Comparison of ENCODE assay signal across 17 mouse cellular contexts in the genomic region with DNA sequence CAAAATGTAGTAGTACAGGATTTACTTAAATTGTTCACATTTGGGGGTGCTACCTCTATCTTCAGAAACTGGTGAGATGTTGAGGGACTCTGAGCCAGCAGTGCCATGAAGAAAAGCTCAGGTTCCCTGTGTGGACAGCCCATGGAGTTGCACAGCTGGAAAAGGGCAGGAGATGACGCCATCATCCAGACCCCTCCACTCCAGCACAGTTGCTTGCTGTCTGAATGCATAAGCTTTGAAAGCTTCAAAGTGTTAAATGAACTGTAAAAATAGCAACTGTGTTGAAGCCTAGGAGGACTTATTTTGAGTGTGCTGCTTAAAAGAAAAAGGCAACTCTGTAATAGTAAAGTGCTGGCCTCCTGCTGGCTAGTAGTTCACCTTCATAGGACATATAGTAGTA.
DNase-seq lines count a peak whose midpoint lies in the region; ATAC-seq and TF ChIP-seq lines count a peak whose summit lies in the region.
"Had no signal": no experiment of that assay in that cellular context is flagged by ENCODE, and none has a peak within 500 bp of the region (broad histone marks: within the 10 kb centered on the region; RNA-seq: fewer than 3 reads in every experiment).

No protein-coding gene starts in this region.

- H3K9me3 ChIP-seq in embryonic facial prominence, embryonic 14.5 days (ENCODE audit: control insufficient read depth, low read length), result peaks cover 6% of the 10 kb centered on the region
- H3K9me3 ChIP-seq in embryonic facial prominence, embryonic 10.5 days, result peaks cover 13% of the 10 kb centered on the region
- no peaks in the 10 kb centered on the region; the same call in 1 of the 2 replicates for H3K9me3 ChIP-seq in kidney, embryonic 14.5 days (ENCODE audit: control insufficient read depth, low read length)
- H3K9me3 ChIP-seq in forebrain, embryonic 11.5 days (ENCODE audit: control insufficient read depth, low read length), result no peaks in the 10 kb centered on the region
- H3K9me3 ChIP-seq: liver, embryonic 12.5 days; lung, embryonic 15.5 days had no signal

- no peak overlapping the region for H3K4me2 ChIP-seq in embryonic facial prominence, embryonic 14.5 days (ENCODE audit: low read depth, low read length)
- no peak overlapping the region for H3K4me2 ChIP-seq in kidney, embryonic 14.5 days (replicated peaks; ENCODE audit: low read depth, low read length)
- H3K4me2 ChIP-seq in forebrain, embryonic 11.5 days (ENCODE audit: low read depth, low read length, severe bottlenecking), result no peak overlapping the region
- H3K4me2 ChIP-seq: liver, embryonic 12.5 days; lung, embryonic 15.5 days had no signal

- 46% methylated on average over 1 of the region's 1 CpGs for WGBS in embryonic facial prominence, embryonic 14.5 days
- 49% methylated on average over 1 of the region's 1 CpGs for WGBS in embryonic facial prominence, embryonic 10.5 days
- WGBS in kidney, embryonic 14.5 days, result 72% methylated on average over 1 of the region's 1 CpGs
- 81% methylated on average over 1 of the region's 1 CpGs for WGBS in kidney, adult 2 months
- 17% methylated on average over 1 of the region's 1 CpGs for WGBS in forebrain, embryonic 11.5 days

- no peak overlapping the region for H3K27ac ChIP-seq in embryonic facial prominence, embryonic 14.5 days (replicated peaks; ENCODE audit: low read depth, low read length)
- H3K27ac ChIP-seq in embryonic facial prominence, embryonic 10.5 days (replicated peaks), result no peak overlapping the region
- H3K27ac ChIP-seq in kidney, embryonic 14.5 days (ENCODE audit: low read depth, low read length), result no peak overlapping the region
- H3K27ac ChIP-seq in kidney, adult 2 months (ENCODE audit: insufficient read depth, low read depth, low read length), result no peak overlapping the region
- H3K27ac ChIP-seq in forebrain, embryonic 11.5 days (ENCODE audit: low read depth, low read length), result no peak overlapping the region
- H3K27ac ChIP-seq: heart, adult 2 months; liver, embryonic 12.5 days; lung, embryonic 15.5 days had no signal

- no peak for TF ChIP-seq CTCF in kidney, adult 2 months (conservative IDR thresholded peaks at IDR 0.05; ENCODE audit: insufficient read depth, insufficient read length, low read depth, low read length)

- H3K4me3 ChIP-seq in embryonic facial prominence, embryonic 14.5 days (ENCODE audit: low read depth, low read length), result no peak overlapping the region
- H3K4me3 ChIP-seq in embryonic facial prominence, embryonic 10.5 days, result no peak overlapping the region
- no peak overlapping the region for H3K4me3 ChIP-seq in kidney, embryonic 14.5 days (ENCODE audit: low read length)
- no peak overlapping the region for H3K4me3 ChIP-seq in kidney, adult 2 months (ENCODE audit: insufficient read depth, low read depth, low read length)
- no peak overlapping the region for H3K4me3 ChIP-seq in forebrain, embryonic 11.5 days (ENCODE audit: low read depth, low read length)
- H3K4me3 ChIP-seq: heart, adult 2 months; liver, embryonic 12.5 days; lung, embryonic 15.5 days had no signal

- H3K36me3 ChIP-seq in embryonic facial prominence, embryonic 14.5 days (ENCODE audit: control insufficient read depth, insufficient read depth, low read length), result no peaks in the 10 kb centered on the region
- H3K36me3 ChIP-seq in embryonic facial prominence, embryonic 10.5 days (replicated peaks), result no peaks in the 10 kb centered on the region; the same call in 1 of the 2 replicates
- H3K36me3 ChIP-seq in kidney, embryonic 14.5 days (ENCODE audit: control insufficient read depth, insufficient read depth, low read length), result no peaks in the 10 kb centered on the region
- H3K36me3 ChIP-seq in kidney, adult 2 months (ENCODE audit: control insufficient read depth, insufficient read depth, low read length), result no peaks in the 10 kb centered on the region
- no peaks in the 10 kb centered on the region for H3K36me3 ChIP-seq in forebrain, embryonic 11.5 days (ENCODE audit: control insufficient read depth, insufficient read depth, low read length)
- H3K36me3 ChIP-seq: liver, embryonic 12.5 days; lung, embryonic 15.5 days had no signal

- no peak overlapping the region for H3K9ac ChIP-seq in embryonic facial prominence, embryonic 14.5 days (ENCODE audit: low read depth, low read length)
- no peak overlapping the region for H3K9ac ChIP-seq in kidney, embryonic 14.5 days (ENCODE audit: low read depth, low read length)
- H3K9ac ChIP-seq in forebrain, embryonic 11.5 days (ENCODE audit: low read length), result no peak overlapping the region
- H3K9ac ChIP-seq: liver, embryonic 12.5 days; lung, embryonic 15.5 days had no signal

- H3K27me3 ChIP-seq in embryonic facial prominence, embryonic 14.5 days (replicated peaks; ENCODE audit: control insufficient read depth, insufficient read depth, low read length), result no peaks in the 10 kb centered on the region
- H3K27me3 ChIP-seq in embryonic facial prominence, embryonic 10.5 days (replicated peaks; ENCODE audit: low read depth, poor library complexity, severe bottlenecking), result no peaks in the 10 kb centered on the region
- H3K27me3 ChIP-seq in kidney, embryonic 14.5 days (ENCODE audit: control insufficient read depth, insufficient read depth, low read length), result no peaks in the 10 kb centered on the region
- no peaks in the 10 kb centered on the region for H3K27me3 ChIP-seq in kidney, adult 2 months (replicated peaks; ENCODE audit: control insufficient read depth, insufficient read depth, low read length)
- H3K27me3 ChIP-seq in forebrain, embryonic 11.5 days (ENCODE audit: control insufficient read depth, insufficient read depth, low read length), result no peaks in the 10 kb centered on the region
- H3K27me3 ChIP-seq: liver, embryonic 12.5 days; lung, embryonic 15.5 days had no signal

- no peaks in the 10 kb centered on the region for H3K4me1 ChIP-seq in embryonic facial prominence, embryonic 14.5 days (ENCODE audit: control insufficient read depth, insufficient read depth, low read length)
- H3K4me1 ChIP-seq in embryonic facial prominence, embryonic 10.5 days, result no peaks in the 10 kb centered on the region
- H3K4me1 ChIP-seq in kidney, embryonic 14.5 days (ENCODE audit: control insufficient read depth, insufficient read depth, low read length), result no peaks in the 10 kb centered on the region
- peaks cover 2% of the 10 kb centered on the region; the same call in 1 of the 2 replicates for H3K4me1 ChIP-seq in kidney, adult 2 months (ENCODE audit: control insufficient read depth, insufficient read depth, low read length)
- no peaks in the 10 kb centered on the region for H3K4me1 ChIP-seq in forebrain, embryonic 11.5 days (replicated peaks; ENCODE audit: control insufficient read depth, insufficient read depth, low read length)
- H3K4me1 ChIP-seq: liver, embryonic 12.5 days; lung, embryonic 15.5 days had no signal

- peak; percentile 53; the same call in 1 of the 2 replicates for ATAC-seq in embryonic facial prominence, embryonic 14.5 days (ENCODE audit: low read depth)
- 0 out of 2 replicates have a peak, but pooled peaks have one; percentile 16 for ATAC-seq in kidney, embryonic 14.5 days (ENCODE audit: low FRiP score, low TSS enrichment)
- peak; percentile 86 for ATAC-seq in forebrain, embryonic 11.5 days (replicated peaks; ENCODE audit: low FRiP score)
- ATAC-seq in granulocyte monocyte progenitor cell, adult 5-6 weeks (replicated peaks; ENCODE audit: poor library complexity, severe bottlenecking), result no peak
- ATAC-seq: intestine, embryonic 16.5 days; liver, embryonic 12.5 days had no signal

- TF ChIP-seq POLR2A in kidney, adult 2 months (IDR thresholded peaks at IDR 0.05; ENCODE audit: low read depth, low read length), result no peak

- peak; percentile 34 for DNase-seq in embryonic facial prominence, embryonic 14.5 days (ENCODE audit: low spot score)
- no peak for DNase-seq in embryonic facial prominence, embryonic 10.5 days (ENCODE audit: low spot score)
- no peak for DNase-seq in kidney, adult 2 months
- DNase-seq in forebrain, embryonic 11.5 days (ENCODE audit: low spot score), result no peak
- DNase-seq in retina, postnatal 7 days (ENCODE audit: low read depth, low spot score), result peak; percentile 9
- DNase-seq: adrenal gland, adult 8-10 months; heart, adult 2 months; heart, postnatal 36 days; kidney, postnatal 25 days; left cerebral cortex, postnatal 4 days; midbrain, embryonic 14.5 days; right cerebral cortex, postnatal 4 days had no signal

Comparison
In these comparisons a context has a peak if more than half of its experiments do, and no peak if none do; other contexts are left out.
1. DNase-seq: peak in embryonic facial prominence, embryonic 14.5 days (single experiment) and retina, postnatal 7 days (single experiment); none in embryonic facial prominence, embryonic 10.5 days (single experiment), kidney, adult 2 months (single experiment) and forebrain, embryonic 11.5 days (single experiment).